Mouse (Mus musculus) natural killer cell, adult 2 months (primary cell): ENCODE results near the gene Mast3.
A peak's percentile ranks its signal among the peaks of the same experiment; 100 is the strongest.

Source experiments
- DNase-seq, 2 experiments: peaks; one replicate each; pipeline ENCODE4 v3.0.0; 2022; ENCODE audit warnings: low spot score in 2 of 2

Mast3 gene

GRCm38 (mm10) chr8:70746676-70747075 is 58.2 kb downstream of the Mast3 start:
- DNase-seq, result no peak

- no peak for DNase-seq
Measured at GRCm38 (mm10) chr8:70745691-70746220, 59.1 kb downstream of the Mast3 start.

DNA sequence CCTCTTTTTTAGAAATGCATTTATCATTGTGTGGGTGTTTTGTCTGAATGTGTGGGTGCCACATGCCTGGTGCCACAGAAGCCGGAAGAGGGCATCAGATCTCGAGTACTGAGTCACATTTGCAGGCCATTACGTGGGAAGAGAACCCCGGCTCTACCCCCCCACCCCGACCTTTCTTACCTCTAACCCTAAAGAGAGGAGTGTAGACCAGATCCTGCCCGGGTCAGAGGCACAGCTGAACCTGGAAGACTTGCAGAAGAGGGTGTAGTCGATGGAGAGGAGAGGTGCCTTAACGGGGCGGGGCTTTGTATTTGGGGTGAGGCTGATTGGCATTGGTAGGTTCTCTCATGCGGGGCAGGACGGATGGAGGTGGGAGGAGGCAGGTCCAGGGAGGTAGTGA is 60.0 kb downstream of the Mast3 start:
- DNase-seq, result no peak

DNA sequence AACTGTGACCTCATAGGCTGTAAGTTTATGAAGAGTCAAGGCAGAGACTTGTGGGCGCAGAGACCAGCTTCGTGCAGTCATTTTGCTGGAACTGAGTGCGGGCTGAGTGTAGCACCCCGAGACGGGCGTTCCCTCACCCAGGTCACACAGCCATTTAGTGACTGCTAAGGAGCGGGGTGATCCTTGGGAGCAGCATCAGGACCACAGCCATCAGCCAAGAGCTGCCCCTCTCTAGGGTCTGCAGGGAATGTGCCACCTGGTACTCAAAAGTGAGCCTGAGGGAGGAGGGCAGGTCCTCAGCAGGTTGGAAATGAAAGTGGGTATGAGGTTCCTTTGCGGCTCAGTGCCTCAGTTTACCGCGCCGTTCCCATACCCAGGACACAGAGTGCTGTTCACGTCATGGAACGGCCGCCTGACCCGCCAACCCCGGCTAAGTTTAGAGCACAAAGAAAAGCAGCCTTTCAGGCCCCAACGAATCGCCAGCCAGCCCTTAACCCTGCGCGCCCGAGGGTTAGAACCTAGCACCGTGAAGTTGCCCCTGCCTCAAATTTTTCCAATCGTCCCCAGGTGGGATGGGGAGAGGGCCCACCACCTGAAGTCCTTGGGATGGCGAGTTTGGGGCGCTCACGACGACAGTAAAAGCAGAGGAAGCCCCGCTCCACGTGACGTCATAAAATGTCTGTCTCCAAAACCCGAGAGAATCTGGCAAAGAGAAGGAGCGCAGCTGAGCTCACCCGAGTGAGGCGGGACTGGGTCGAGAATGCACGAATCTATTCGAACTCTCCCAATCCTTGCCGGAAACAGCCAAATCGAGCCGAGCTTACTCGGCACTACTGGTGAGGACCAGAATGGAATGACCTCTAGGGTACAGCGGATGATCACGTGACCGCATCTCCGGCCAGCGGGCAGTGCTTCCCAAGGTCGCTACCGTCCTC is 60.9 kb downstream of the Mast3 start:
- peak in 1 of 2 experiments; percentile 36 for DNase-seq

DNA sequence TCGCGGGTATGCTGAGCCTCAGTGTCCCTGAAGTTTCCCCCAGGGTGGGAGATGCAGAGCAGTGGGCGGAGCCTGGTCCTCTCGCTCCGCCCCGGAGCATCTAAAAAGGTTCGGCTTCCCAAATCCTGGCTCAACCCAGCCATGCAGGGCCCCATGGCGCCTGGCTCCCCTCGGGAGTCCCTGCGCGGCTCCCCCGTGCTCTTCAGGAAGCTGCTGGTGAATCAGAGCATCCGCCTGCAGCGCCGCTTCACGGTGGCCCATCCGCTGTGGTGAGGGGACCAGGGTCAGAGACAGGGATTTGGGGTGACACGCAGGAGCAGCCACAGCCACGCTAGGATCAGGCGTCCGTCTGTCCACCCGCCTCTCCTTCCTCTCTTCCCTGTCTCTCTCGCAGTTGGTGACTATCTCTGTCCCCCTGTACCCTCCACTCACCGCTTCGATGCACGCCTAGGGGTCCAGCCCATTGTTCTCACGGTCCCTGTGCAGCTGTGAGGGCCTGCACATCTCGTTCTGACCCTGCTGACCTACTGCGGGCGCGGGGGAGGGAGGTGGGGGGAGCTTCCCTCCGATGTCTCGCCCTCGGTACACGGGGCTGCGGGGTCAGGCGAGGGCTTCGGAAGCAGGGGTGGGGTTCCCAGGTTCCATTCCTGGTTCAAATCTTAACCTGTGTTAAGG is 61.7 kb downstream of the Mast3 start:
- DNase-seq, result no peak

GRCm38 (mm10) chr8:70742176-70742575 is 62.7 kb downstream of the Mast3 start:
- DNase-seq, result no peak

DNA sequence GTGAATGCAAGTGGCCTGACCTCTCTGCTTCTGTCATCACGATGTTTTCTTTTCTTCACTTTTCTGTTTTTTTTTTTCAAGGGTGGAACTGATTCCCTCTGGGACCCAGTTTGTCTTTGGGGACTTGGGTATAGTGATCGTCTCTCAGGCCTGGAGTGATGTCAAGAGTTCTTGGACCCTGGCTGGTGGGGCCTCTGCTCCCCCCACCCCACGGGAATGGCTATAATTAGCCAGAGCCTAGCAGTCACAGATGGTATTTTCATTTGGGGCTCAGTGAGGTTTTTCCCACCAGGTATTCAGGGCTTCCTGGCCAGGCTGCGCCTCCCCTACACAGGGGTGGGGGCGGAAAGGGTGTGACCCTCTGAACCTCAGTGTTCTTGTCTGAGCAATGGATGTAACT is 63.2 kb downstream of the Mast3 start:
- no peak for DNase-seq

DNA sequence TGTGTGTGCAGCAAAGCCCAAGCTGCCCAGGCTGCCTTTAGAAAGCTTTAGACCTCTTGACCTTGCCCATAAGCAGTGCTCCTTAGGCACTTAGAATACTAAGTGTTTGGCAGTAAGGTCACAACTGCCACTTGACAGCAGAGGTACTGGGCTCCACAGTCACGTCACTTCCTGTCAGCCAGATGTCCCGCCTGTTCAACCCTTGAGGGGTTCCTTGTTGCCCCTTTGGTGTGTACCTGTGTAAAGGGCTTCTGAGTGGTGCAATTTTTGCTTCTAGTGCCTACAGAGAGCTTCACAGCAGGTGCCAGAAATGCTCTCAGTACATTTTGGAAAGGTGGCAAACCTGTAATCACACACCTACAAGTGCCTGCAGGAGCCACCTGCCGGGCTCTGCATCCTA is 66.6 kb downstream of the Mast3 start:
- no peak for DNase-seq

GRCm38 (mm10) chr8:70737705-70738104 is 67.1 kb downstream of the Mast3 start:
- no peak for DNase-seq

GRCm38 (mm10) chr8:70730956-70731355 is 73.9 kb downstream of the Mast3 start:
- DNase-seq, result peak in 1 of 2 experiments; percentile 48

DNA sequence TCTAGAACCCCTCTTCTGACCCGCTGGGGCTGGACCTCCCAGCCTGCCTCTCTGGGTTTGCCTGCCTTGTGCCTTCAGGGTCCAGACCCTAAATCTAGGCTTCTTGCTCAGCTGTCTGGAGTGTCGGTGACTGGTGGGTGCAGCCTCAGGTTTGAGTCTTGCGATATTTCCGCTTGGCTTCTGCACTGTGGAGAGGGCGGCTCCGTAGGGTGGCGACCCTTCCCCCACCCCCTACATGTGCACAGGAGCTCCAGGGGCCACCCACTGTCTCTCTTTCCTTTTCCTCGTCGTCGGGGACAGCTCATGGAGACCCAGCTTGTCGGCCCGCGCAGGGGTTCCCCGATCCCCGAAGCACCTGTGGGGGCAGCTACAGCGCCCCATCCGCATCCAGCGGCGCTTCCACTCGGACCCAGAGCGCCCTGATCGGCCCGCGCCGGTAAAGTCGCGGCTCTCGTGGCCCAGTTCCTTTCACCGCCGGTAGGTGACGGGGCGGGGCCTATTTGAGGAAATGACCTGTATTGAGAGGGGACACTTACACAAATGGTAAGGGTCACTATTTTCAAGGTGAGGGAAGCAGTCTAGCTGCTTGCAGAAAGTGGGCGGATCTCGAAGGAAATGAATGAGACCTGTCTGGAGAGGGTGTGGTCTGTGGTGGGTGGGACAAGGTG is 74.9 kb downstream of the Mast3 start:
- peak in 1 of 2 experiments; percentile 62 for DNase-seq
